Mouse (Mus musculus) neural tube, embryonic 13.5 days (tissue): ENCODE data around the gene Olfr552. TPM values are rescaled to one million over a fixed set of nuclear protein-coding genes. Genes with fewer than 3 reads are reported as not detected.

Source experiments
- ATAC-seq: fragments of 200-750 bp; cut with Nextera tagmentation; 2 replicates; pipeline ENCODE4 v1.8.0; 2017; ENCODE audit warnings: low read depth, mild to moderate bottlenecking, moderate TSS enrichment, moderate library complexity
- H3K27ac ChIP-seq: fragments of 300-500 bp; sonication (generic); replicated peaks from 2 replicates; pipeline ENCODE4 v1.5.1; 2015; ENCODE audit warnings: moderate library complexity, mild to moderate bottlenecking, inconsistent platforms
- H3K27me3 ChIP-seq: fragments of 300-500 bp; sonication (generic); 2 replicates; pipeline ENCODE4 v1.6.1; 2015; ENCODE audit warnings: mild to moderate bottlenecking, inconsistent platforms
- H3K36me3 ChIP-seq: fragments of 300-500 bp; sonication (generic); 2 replicates; pipeline ENCODE4 v1.6.1; 2015; ENCODE audit warnings: mild to moderate bottlenecking, inconsistent platforms
- H3K4me1 ChIP-seq: fragments of 300-500 bp; sonication (generic); replicated peaks from 2 replicates; pipeline ENCODE4 v1.6.1; 2015; ENCODE audit warnings: inconsistent platforms
- H3K4me2 ChIP-seq: fragments of 300-500 bp; sonication (generic); 2 replicates; pipeline ENCODE4 v1.6.1; 2015; ENCODE audit warnings: inconsistent platforms, mild to moderate bottlenecking, moderate library complexity
- H3K4me3 ChIP-seq: fragments of 300-500 bp; sonication (generic); 2 replicates; pipeline ENCODE4 v1.5.1; 2015; ENCODE audit warnings: mild to moderate bottlenecking, inconsistent platforms
- H3K9ac ChIP-seq: fragments of 300-500 bp; sonication (generic); 2 replicates; pipeline ENCODE4 v1.6.1; 2015; ENCODE audit warnings: moderate library complexity, mild to moderate bottlenecking, inconsistent platforms
- H3K9me3 ChIP-seq: fragments of 300-500 bp; sonication (generic); 2 replicates; pipeline ENCODE4 v1.6.1; 2016; ENCODE audit warnings: inconsistent platforms
- WGBS: fragments of 180-500 bp; shearing (Covaris S2); methylation state at CpG from one replicate; pipeline ENCODE4 v1.1.7; 2015; 5-methylcytosine and 5-hydroxymethylcytosine counted together
- polyA plus RNA-seq: library from polyadenylated mRNA; unstranded; fragments of >200 nt; fragmentation: Nextera tagmentation; extraction: Ambion mirVana; gene quantifications from 2 replicates; pipeline ENCODE4 v1.2.1, GENCODE M21; 2015

Gene Olfr552
- polyA plus RNA-seq: 0.06 TPM in 1 of 2 replicates, not detected in the other

GRCm38 (mm10) chr7:102597378-102598031 lies at the start of gene Olfr552:
Gene Olfr552 (plus strand): TSS chr7:102597770.
- Histone ChIP-seq H3K4me3 (no peak within 1 kb of the TSS), H3K9ac (no peak within 1 kb of the TSS), H3K4me2 (no peak within 1 kb of the TSS), H3K4me1 (no peaks in the 10 kb centered on the region), H3K27me3 (no peaks in the 10 kb centered on the region), H3K9me3 (no peaks in the 10 kb centered on the region), H3K36me3 (no peaks in the 10 kb centered on the region), H3K27ac (no peak within 1 kb of the TSS)
- 77% methylated on average over 1 of the region's 1 CpGs for WGBS
- ATAC-seq: 0 out of 2 replicates have a peak, but pooled peaks have one; percentile 15

GRCm38 (mm10) chr7:102549570-102549969 lies 48.0 kb upstream of the Olfr552 start, which contains the start of gene Olfr549:
Gene Olfr549 (plus strand): TSS chr7:102549870.
- Histone ChIP-seq H3K9ac (no peak within 1 kb of the TSS), H3K27me3 (no peaks in the 10 kb centered on the region), H3K4me2 (no peak within 1 kb of the TSS), H3K36me3 (no peaks in the 10 kb centered on the region), H3K4me1 (no peaks in the 10 kb centered on the region), H3K9me3 (no peaks in the 10 kb centered on the region), H3K27ac (no peak within 1 kb of the TSS), H3K4me3 (no peak within 1 kb of the TSS)
- WGBS: 85% methylated on average over 3 of the region's 3 CpGs
- ATAC-seq: no peak

GRCm38 (mm10) chr7:102553279-102553678 lies 44.3 kb upstream of the Olfr552 start:
- no peak overlapping the region for H3K27ac ChIP-seq
- H3K27me3 ChIP-seq: no peaks in the 10 kb centered on the region
- H3K9me3 ChIP-seq: no peaks in the 10 kb centered on the region
- ATAC-seq: no peak
- WGBS: 75% methylated on average over 3 of the region's 3 CpGs
- no peaks in the 10 kb centered on the region for H3K4me1 ChIP-seq
- H3K36me3 ChIP-seq: no peaks in the 10 kb centered on the region
- no peak overlapping the region for H3K4me2 ChIP-seq
- H3K4me3 ChIP-seq: no peak overlapping the region
- H3K9ac ChIP-seq: no peak overlapping the region

GRCm38 (mm10) chr7:102564999-102565997 lies 32.3 kb upstream of the Olfr552 start, which contains the start of gene Trim21:
Gene Trim21 (minus strand): TSS chr7:102565486.
- no peaks in the 10 kb centered on the region for H3K36me3 ChIP-seq
- peak within 1 kb of the TSS; percentile 22; the same call in 1 of the 2 replicates for H3K9ac ChIP-seq
- no peaks in the 10 kb centered on the region for H3K9me3 ChIP-seq
- no peaks in the 10 kb centered on the region for H3K27me3 ChIP-seq
- H3K27ac ChIP-seq: no peak within 1 kb of the TSS
- peak within 1 kb of the TSS; percentile 50 for H3K4me2 ChIP-seq
- 22% methylated on average over 10 of the region's 10 CpGs for WGBS
- peak within 1 kb of the TSS; percentile 37 for H3K4me3 ChIP-seq
- peaks cover 4% of the 10 kb centered on the region; the same call in 1 of the 2 replicates for H3K4me1 ChIP-seq
- no peak; the same call in 1 of the 2 replicates for ATAC-seq

- H3K9me3 ChIP-seq: no peaks in the 10 kb centered on the region
- 92% methylated on average over 4 of the region's 4 CpGs for WGBS
- peaks cover 4% of the 10 kb centered on the region; the same call in 1 of the 2 replicates for H3K4me1 ChIP-seq
- H3K27ac ChIP-seq: no peak overlapping the region
- no peak overlapping the region for H3K9ac ChIP-seq
- no peak for ATAC-seq
- H3K36me3 ChIP-seq: no peaks in the 10 kb centered on the region
- no peaks in the 10 kb centered on the region for H3K27me3 ChIP-seq
- no peak overlapping the region for H3K4me2 ChIP-seq
- no peak overlapping the region for H3K4me3 ChIP-seq
Observed at GRCm38 (mm10) chr7:102566219-102566618, 31.4 kb upstream of the Olfr552 start.

GRCm38 (mm10) chr7:102571142-102571541 lies 26.4 kb upstream of the Olfr552 start, which contains the start of gene Olfr550:
Gene Olfr550 (plus strand): TSS chr7:102571442.
- no peaks in the 10 kb centered on the region for H3K27me3 ChIP-seq
- no peaks in the 10 kb centered on the region for H3K9me3 ChIP-seq
- H3K36me3 ChIP-seq: no peaks in the 10 kb centered on the region
- no peak for ATAC-seq
- H3K4me2 ChIP-seq: no peak within 1 kb of the TSS
- no peak within 1 kb of the TSS for H3K4me3 ChIP-seq
- no peak within 1 kb of the TSS for H3K9ac ChIP-seq
- 94% methylated on average over 8 of the region's 8 CpGs for WGBS
- peaks cover 6% of the 10 kb centered on the region for H3K4me1 ChIP-seq
- no peak within 1 kb of the TSS for H3K27ac ChIP-seq

GRCm38 (mm10) chr7:102573174-102573830 lies 24.3 kb upstream of the Olfr552 start:
- 77% methylated on average over 3 of the region's 3 CpGs for WGBS

GRCm38 (mm10) chr7:102575998-102576397 lies 21.6 kb upstream of the Olfr552 start:
- whole genome bisulfite sequencing: 78% methylated on average over 6 of the region's 6 CpGs
- H3K36me3 ChIP-seq: no peaks in the 10 kb centered on the region
- no peak overlapping the region for H3K9ac ChIP-seq
- H3K27ac ChIP-seq: no peak overlapping the region
- no peak overlapping the region for H3K4me2 ChIP-seq
- H3K4me3 ChIP-seq: no peak overlapping the region
- H3K4me1 ChIP-seq: peaks cover 6% of the 10 kb centered on the region
- no peak for ATAC-seq
- H3K27me3 ChIP-seq: no peaks in the 10 kb centered on the region
- no peaks in the 10 kb centered on the region for H3K9me3 ChIP-seq

More at GRCm38 (mm10) chr7:102573174-102573830, 24.3 kb upstream of the Olfr552 start:
- Histone ChIP-seq H3K4me3 (no peak overlapping the region), H3K27ac (no peak overlapping the region), H3K36me3 (no peaks in the 10 kb centered on the region), H3K4me2 (no peak overlapping the region), H3K9ac (no peak overlapping the region), H3K4me1 (peaks cover 6% of the 10 kb centered on the region), H3K27me3 (no peaks in the 10 kb centered on the region), H3K9me3 (no peaks in the 10 kb centered on the region)
- no peak; the same call in 1 of the 2 replicates for ATAC-seq

GRCm38 (mm10) chr7:102591786-102592185 lies 5.8 kb upstream of the Olfr552 start, which contains the start of gene Olfr551:
Gene Olfr551 (minus strand): TSS chr7:102591886.
- Histone ChIP-seq H3K4me1 (no peaks in the 10 kb centered on the region), H3K9ac (no peak within 1 kb of the TSS), H3K27me3 (no peaks in the 10 kb centered on the region), H3K4me2 (no peak within 1 kb of the TSS), H3K27ac (no peak within 1 kb of the TSS), H3K9me3 (no peaks in the 10 kb centered on the region), H3K36me3 (no peaks in the 10 kb centered on the region), H3K4me3 (no peak within 1 kb of the TSS)
- WGBS: 95% methylated on average over 3 of the region's 3 CpGs
- no peak for ATAC-seq

- no peaks in the 10 kb centered on the region for H3K36me3 ChIP-seq
- no peak within 1 kb of the TSS for H3K4me2 ChIP-seq
- no peaks in the 10 kb centered on the region for H3K27me3 ChIP-seq
- no peaks in the 10 kb centered on the region for H3K9me3 ChIP-seq
- H3K4me3 ChIP-seq: no peak within 1 kb of the TSS
- no peak within 1 kb of the TSS for H3K27ac ChIP-seq
- no peak within 1 kb of the TSS for H3K9ac ChIP-seq
- no peaks in the 10 kb centered on the region for H3K4me1 ChIP-seq
- ATAC-seq: no peak
Observed at GRCm38 (mm10) chr7:102618118-102618517, 20.5 kb downstream of the Olfr552 start, which contains the start of gene Olfr553. Gene Olfr553 (minus strand): TSS chr7:102618218.

- no peaks in the 10 kb centered on the region for H3K9me3 ChIP-seq
- no peak overlapping the region for H3K4me2 ChIP-seq
- WGBS: 62% methylated on average over 5 of the region's 5 CpGs
- no peak overlapping the region for H3K9ac ChIP-seq
- no peak overlapping the region for H3K27ac ChIP-seq
- H3K4me1 ChIP-seq: no peaks in the 10 kb centered on the region
- no peak for ATAC-seq
- H3K36me3 ChIP-seq: no peaks in the 10 kb centered on the region
- no peaks in the 10 kb centered on the region for H3K27me3 ChIP-seq
- H3K4me3 ChIP-seq: no peak overlapping the region
Observed at GRCm38 (mm10) chr7:102619608-102620007, 22.0 kb downstream of the Olfr552 start.
